Mouse (Mus musculus) kidney, embryonic 14.5 days (tissue): ENCODE data around the gene Elmo1. TPM values are rescaled to one million over a fixed set of nuclear protein-coding genes. Genes with fewer than 3 reads are reported as not detected.

Source experiments
- ATAC-seq: fragments of 200-750 bp; cut with Nextera tagmentation; 2 replicates; pipeline ENCODE4 v1.8.0; 2017; ENCODE audit warnings: moderate number of reproducible peaks, mild to moderate bottlenecking, moderate TSS enrichment, moderate library complexity; ENCODE audit not compliant: low FRiP score, low TSS enrichment
- H3K27ac ChIP-seq: fragments of 300-500 bp; sonication (generic); 2 replicates; pipeline ENCODE4 v1.5.1; 2014; ENCODE audit warnings: low read depth, mild to moderate bottlenecking, low read length, moderate library complexity, mixed read lengths
- H3K27me3 ChIP-seq: fragments of 300-500 bp; sonication (generic); 2 replicates; pipeline ENCODE4 v1.6.1; 2014; ENCODE audit warnings: mild to moderate bottlenecking, low read length; ENCODE audit not compliant: control insufficient read depth, insufficient read depth
- H3K36me3 ChIP-seq: fragments of 300-500 bp; sonication (generic); 2 replicates; pipeline ENCODE4 v1.6.1; 2014; ENCODE audit warnings: low read length, mixed read lengths; ENCODE audit not compliant: control insufficient read depth, insufficient read depth
- H3K4me1 ChIP-seq: fragments of 300-500 bp; sonication (generic); 2 replicates; pipeline ENCODE4 v1.6.1; 2014; ENCODE audit warnings: low read length, mixed read lengths; ENCODE audit not compliant: control insufficient read depth, insufficient read depth
- H3K4me2 ChIP-seq: fragments of 300-500 bp; sonication (generic); replicated peaks from 2 replicates; pipeline ENCODE4 v1.6.1; 2014; ENCODE audit warnings: low read depth, mild to moderate bottlenecking, low read length
- H3K4me3 ChIP-seq: fragments of 300-500 bp; sonication (generic); 2 replicates; pipeline ENCODE4 v1.5.1; 2014; ENCODE audit warnings: mild to moderate bottlenecking, low read length
- H3K9ac ChIP-seq: fragments of 300-500 bp; sonication (generic); 2 replicates; pipeline ENCODE4 v1.6.1; 2014; ENCODE audit warnings: low read depth, mild to moderate bottlenecking, low read length, moderate library complexity
- H3K9me3 ChIP-seq: fragments of 300-500 bp; sonication (generic); 2 replicates; pipeline ENCODE4 v1.6.1; 2016; ENCODE audit warnings: low read length; ENCODE audit not compliant: control insufficient read depth
- WGBS: fragments of 180-500 bp; shearing (Covaris S2); extraction: QIAGEN DNeasy Blood & Tissue Kit; methylation state at CpG from one replicate; pipeline ENCODE4 v1.1.7; 2014; 5-methylcytosine and 5-hydroxymethylcytosine counted together
- polyA plus RNA-seq: library from polyadenylated mRNA; unstranded; fragments of >200 nt; fragmentation: Nextera tagmentation; extraction: Ambion mirVana; gene quantifications from 2 replicates; pipeline ENCODE4 v1.2.1, GENCODE M21; 2014

Elmo1 gene
- polyA plus RNA-seq, 1 experiment from 2014 or later: 15.4 TPM

- Histone ChIP-seq H3K27ac (no peak overlapping the region), H3K9ac (no peak overlapping the region), H3K36me3 (no peaks in the 10 kb centered on the region), H3K27me3 (no peaks in the 10 kb centered on the region), H3K9me3 (no peaks in the 10 kb centered on the region), H3K4me3 (no peak overlapping the region), H3K4me1 (peaks cover 2% of the 10 kb centered on the region; the same call in 1 of the 2 replicates), H3K4me2 (no peak overlapping the region)
- 0 out of 2 replicates have a peak, but pooled peaks have one; percentile 16 for ATAC-seq
- 90% methylated on average over 10 of the region's 10 CpGs for whole genome bisulfite sequencing
Measured at GRCm38 (mm10) chr13:20125845-20126244, 35.4 kb downstream of the Elmo1 start.

GRCm38 (mm10) chr13:20127553-20127952, 37.2 kb downstream of the Elmo1 start:
- WGBS: 73% methylated on average over 4 of the region's 4 CpGs
- no peaks in the 10 kb centered on the region for H3K36me3 ChIP-seq
- no peaks in the 10 kb centered on the region for H3K9me3 ChIP-seq
- no peak overlapping the region for H3K4me2 ChIP-seq
- no peak overlapping the region for H3K4me3 ChIP-seq
- no peaks in the 10 kb centered on the region for H3K27me3 ChIP-seq
- H3K4me1 ChIP-seq: peaks cover 2% of the 10 kb centered on the region; the same call in 1 of the 2 replicates
- no peak overlapping the region for H3K27ac ChIP-seq
- ATAC-seq: no peak
- no peak overlapping the region for H3K9ac ChIP-seq

GRCm38 (mm10) chr13:20128097-20128496, 37.7 kb downstream of the Elmo1 start:
- no peak overlapping the region for H3K4me3 ChIP-seq
- 84% methylated on average over 4 of the region's 4 CpGs for WGBS
- H3K9me3 ChIP-seq: no peaks in the 10 kb centered on the region
- no peak overlapping the region for H3K9ac ChIP-seq
- H3K27me3 ChIP-seq: no peaks in the 10 kb centered on the region
- H3K36me3 ChIP-seq: no peaks in the 10 kb centered on the region
- no peak for ATAC-seq
- no peak overlapping the region for H3K4me2 ChIP-seq
- H3K4me1 ChIP-seq: peaks cover 2% of the 10 kb centered on the region; the same call in 1 of the 2 replicates
- no peak overlapping the region for H3K27ac ChIP-seq

GRCm38 (mm10) chr13:20130731-20131130, 40.3 kb downstream of the Elmo1 start:
- H3K9ac ChIP-seq: no peak overlapping the region
- H3K27ac ChIP-seq: no peak overlapping the region
- WGBS: 77% methylated on average over 3 of the region's 3 CpGs
- H3K9me3 ChIP-seq: no peaks in the 10 kb centered on the region
- ATAC-seq: no peak
- peaks cover 12% of the 10 kb centered on the region for H3K4me1 ChIP-seq
- no peak overlapping the region for H3K4me3 ChIP-seq
- H3K27me3 ChIP-seq: no peaks in the 10 kb centered on the region
- no peak overlapping the region for H3K4me2 ChIP-seq
- no peaks in the 10 kb centered on the region for H3K36me3 ChIP-seq

- Histone ChIP-seq H3K36me3 (no peaks in the 10 kb centered on the region), H3K9ac (no peak overlapping the region), H3K9me3 (no peaks in the 10 kb centered on the region), H3K4me1 (peaks cover 12% of the 10 kb centered on the region), H3K4me3 (no peak overlapping the region), H3K27ac (no peak overlapping the region), H3K4me2 (no peak overlapping the region), H3K27me3 (no peaks in the 10 kb centered on the region)
- no peak for ATAC-seq
- WGBS: 83% methylated on average over 5 of the region's 5 CpGs
Measured at GRCm38 (mm10) chr13:20131322-20131997, 41.1 kb downstream of the Elmo1 start.

- Histone ChIP-seq H3K4me2 (no peak overlapping the region), H3K4me3 (no peak overlapping the region), H3K9ac (no peak overlapping the region), H3K9me3 (no peaks in the 10 kb centered on the region), H3K27me3 (no peaks in the 10 kb centered on the region), H3K36me3 (no peaks in the 10 kb centered on the region), H3K27ac (no peak overlapping the region), H3K4me1 (peaks cover 15% of the 10 kb centered on the region)
- ATAC-seq: no peak
- WGBS: 74% methylated on average over 4 of the region's 4 CpGs
Measured at GRCm38 (mm10) chr13:20131998-20132371, 41.6 kb downstream of the Elmo1 start.

- 49% methylated on average over 6 of the region's 6 CpGs for WGBS
- no peak overlapping the region for H3K9ac ChIP-seq
- H3K4me2 ChIP-seq: no peak overlapping the region
- H3K9me3 ChIP-seq: no peaks in the 10 kb centered on the region
- peak; percentile 50; the same call in 1 of the 2 replicates for ATAC-seq
- H3K27me3 ChIP-seq: no peaks in the 10 kb centered on the region
- no peak overlapping the region for H3K4me3 ChIP-seq
- no peaks in the 10 kb centered on the region for H3K36me3 ChIP-seq
- peaks cover 13% of the 10 kb centered on the region for H3K4me1 ChIP-seq
- H3K27ac ChIP-seq: peak overlapping the region; percentile 64; the same call in 1 of the 2 replicates
Measured at GRCm38 (mm10) chr13:20133602-20134394, 43.4 kb downstream of the Elmo1 start.

GRCm38 (mm10) chr13:20134395-20135225, 44.2 kb downstream of the Elmo1 start:
- H3K4me2 ChIP-seq: no peak overlapping the region
- no peak overlapping the region for H3K4me3 ChIP-seq
- peak overlapping the region; percentile 55; the same call in 1 of the 2 replicates for H3K27ac ChIP-seq
- ATAC-seq: no peak
- peaks cover 13% of the 10 kb centered on the region for H3K4me1 ChIP-seq
- H3K36me3 ChIP-seq: no peaks in the 10 kb centered on the region
- H3K9ac ChIP-seq: no peak overlapping the region
- no peaks in the 10 kb centered on the region for H3K9me3 ChIP-seq
- WGBS: 75% methylated on average over 18 of the region's 18 CpGs
- no peaks in the 10 kb centered on the region for H3K27me3 ChIP-seq
